Mouse (Mus musculus): ENCODE data around the gene Nt5m.

Nt5m gene

DNA sequence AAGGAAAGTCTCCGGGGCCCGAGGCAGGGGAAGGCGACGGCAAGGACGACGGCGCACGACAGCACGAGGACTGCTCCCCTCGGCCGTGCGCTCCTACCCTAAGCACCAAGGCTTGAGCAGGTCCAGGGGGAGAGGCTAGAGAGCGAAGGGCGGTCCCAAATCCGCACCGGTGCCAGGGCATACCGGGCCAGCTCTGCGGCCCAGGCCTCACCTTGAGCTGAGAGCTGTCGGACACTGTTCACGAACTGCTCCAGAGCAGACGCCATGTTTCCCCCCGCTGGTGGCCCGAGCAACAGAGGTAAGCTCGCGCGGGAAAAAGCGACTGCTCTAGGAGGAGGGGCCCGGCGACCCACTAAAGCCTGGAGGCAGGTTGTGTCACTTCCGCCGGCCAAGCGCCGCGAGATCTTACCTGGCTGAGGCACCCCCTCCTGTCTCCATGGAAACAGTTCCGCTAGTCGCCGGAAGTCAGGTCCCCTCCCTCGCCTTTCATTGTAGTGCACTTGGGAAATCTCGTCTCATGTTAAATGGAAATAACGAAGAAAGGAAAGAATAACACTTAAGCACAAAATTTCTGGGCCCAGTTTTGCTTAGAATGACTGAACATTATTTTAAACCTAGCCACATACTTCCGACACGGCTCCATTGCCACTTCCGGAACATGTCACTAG is 346 bp downstream of the Nt5m start, which contains the start of gene Cops3:
Gene Cops3 (minus strand): TSS at position 380 of the 668 bp plus-strand sequence.
- DNase-seq (ENCODE audit: low read depth, low spot score): peak; percentile 97

DNA sequence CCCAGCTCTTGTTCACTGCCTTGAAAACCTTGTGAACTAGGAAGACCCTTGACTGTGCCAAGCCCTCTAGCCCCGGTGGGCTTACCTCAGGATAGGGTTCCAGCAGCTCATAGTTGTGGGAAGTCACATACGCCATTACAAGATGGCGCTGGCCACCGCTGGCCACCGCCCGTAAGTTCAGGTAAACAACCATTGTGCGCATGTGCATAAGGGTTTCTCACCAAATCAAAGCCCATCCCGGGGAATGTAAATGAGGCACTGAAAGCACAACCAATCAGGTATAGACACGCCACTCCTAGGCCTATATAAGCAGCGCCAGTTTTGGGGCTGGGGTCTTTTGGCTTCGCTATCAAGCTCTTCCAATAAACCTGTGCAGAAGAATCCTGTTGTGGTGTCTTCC is 7.1 kb downstream of the Nt5m start:
- no peak for DNase-seq (ENCODE audit: low read depth, low spot score)

DNA sequence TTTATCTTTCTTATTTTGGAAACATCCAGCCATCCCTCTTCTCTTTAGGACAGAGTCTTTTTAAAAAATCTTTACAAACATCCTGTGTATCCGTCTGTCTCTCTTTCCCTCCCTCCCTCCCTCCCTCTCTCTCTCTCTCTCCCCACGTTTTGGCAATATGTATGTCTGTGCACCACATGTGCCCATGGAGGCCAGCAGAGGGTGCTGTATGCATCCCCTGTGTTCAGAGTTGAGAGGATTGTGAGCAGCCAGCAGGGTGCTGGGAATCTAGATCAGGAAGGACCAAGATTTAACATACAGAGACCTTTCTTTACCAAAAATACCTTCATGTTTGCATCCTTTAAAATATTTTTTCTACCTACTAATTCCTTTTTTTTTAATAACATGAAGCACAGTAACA is 7.9 kb downstream of the Nt5m start:
- DNase-seq (ENCODE audit: low read depth, low spot score): peak; percentile 78

DNA sequence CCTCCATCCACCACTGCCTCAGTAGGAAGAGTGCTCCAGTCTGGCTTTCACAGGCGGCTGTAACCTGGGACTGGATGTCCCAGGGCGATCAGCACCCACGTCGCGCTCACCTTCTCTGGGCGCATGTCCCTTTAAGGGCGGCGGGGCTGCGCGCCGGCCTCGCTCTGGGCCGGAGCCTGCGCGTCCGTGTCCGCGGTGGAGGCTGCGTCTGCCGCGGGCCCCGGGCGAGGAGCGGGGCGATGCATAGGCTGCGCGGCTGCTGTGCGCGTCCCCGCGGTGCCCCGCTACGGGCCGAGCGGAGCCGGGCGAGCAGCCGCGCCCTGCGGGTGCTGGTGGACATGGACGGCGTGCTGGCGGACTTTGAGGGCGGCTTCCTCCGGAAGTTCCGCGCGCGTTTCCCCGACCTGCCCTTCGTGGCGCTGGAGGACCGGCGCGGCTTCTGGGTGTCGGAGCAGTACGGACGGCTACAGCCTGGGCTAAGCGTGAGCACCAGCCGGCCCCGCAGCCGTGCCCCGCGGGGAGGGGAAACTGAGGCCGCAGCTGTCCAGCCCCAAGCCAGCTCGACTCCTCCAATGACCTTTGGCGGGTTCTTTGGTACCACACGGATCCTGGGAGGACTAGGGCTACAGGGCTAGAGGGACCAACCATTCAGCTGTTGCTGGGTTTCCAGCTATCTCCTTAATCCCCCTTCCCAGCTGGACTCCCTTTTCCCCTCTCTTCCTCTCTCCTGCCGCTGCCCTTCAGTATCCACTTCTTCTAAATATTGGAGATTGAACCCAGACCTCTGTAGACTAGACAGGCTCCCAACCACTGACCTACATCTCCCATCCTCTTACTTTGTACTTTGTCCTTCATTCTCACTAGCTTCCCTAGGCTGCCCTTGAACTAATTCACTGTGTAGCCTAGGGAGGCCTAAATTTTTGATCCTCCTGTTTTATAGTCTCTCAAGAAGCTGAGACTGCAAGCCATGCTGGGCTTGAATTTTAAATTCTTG is 8.9 kb downstream of the Nt5m start:
- DNase-seq (ENCODE audit: low read depth, low spot score): peak; percentile 74

DNA sequence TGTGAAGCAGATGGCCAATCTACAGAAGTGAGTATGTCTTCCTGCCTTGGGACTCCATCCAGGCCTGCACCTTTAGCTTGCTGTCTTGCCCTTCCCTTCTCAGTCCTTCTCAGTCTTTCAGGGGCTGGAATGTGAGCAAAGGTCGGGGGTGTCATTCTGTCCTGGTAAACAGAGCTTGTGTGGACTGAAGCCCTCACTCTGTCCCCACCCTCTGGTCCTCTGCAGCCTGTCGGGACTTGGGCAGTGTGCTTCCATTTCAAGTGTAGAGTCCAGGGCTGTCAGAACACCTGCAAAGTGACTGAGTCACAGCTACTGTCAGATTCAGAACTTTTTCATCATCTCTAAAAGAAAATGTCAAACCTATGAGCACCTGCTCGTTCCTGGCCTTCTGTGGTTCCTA is 13.6 kb downstream of the Nt5m start:
- DNase-seq (ENCODE audit: low read depth, low spot score): no peak

DNA sequence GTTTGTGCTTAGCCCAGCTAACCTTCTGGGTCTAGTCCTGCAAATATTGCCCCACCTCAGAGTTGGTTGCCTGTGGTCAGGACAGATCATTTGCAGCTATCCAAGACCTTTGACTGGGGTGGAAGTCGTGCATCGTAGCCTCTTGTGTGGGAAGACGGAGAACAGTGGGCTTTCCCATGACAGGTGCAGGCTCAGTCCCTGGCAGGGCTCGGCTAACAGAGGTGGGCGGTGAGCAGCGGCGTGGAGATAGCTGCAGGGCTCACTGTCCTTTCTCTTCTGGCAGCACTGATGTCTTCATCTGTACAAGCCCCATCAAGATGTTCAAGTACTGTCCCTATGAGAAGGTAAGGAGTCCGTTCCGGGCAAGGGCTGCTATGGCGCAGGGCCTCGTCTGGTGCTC is 21.2 kb downstream of the Nt5m start:
- DNase-seq (ENCODE audit: low read depth, low spot score): no peak

DNA sequence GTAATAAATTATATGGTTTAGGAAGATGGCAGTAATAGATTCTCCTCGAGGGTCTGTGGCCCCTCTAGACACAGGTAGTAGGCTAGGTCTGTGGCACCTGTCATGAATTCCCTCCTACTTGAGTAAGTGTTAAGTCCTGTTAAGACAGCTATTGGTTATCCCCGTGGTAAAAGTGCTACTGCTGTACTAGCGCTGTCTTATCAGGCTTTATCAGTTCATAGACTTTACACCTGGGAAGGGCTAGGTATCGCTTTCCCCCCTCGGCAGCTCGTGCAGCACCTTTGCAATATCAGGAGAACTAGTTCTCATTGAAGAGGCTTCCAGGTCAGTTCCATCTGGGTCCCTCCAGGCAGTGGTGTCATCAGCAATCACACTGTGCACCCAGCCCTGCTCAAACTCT is 25.1 kb downstream of the Nt5m start:
- DNase-seq (ENCODE audit: low read depth, low spot score): no peak

DNA sequence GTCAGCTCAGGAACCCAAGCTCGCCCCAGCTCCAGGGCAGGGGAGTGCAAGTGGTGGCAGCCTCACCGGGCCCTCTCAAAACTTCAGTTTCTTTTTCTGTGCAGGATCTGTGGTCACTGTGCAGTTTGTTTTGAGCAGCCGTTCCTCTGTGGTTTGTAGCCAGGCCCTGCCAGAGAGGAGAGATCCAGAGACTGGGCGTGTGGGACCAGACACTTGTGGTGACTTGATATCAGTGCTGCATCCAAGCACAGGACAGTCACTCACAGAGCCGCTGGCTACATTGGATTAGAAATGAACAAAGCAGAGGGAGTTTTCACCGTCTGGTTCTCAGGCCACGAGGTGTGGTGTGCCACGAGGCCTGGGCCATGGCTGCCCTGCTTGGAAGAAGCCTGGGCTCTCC is 32.9 kb downstream of the Nt5m start:
- DNase-seq (ENCODE audit: low read depth, low spot score): no peak

DNA sequence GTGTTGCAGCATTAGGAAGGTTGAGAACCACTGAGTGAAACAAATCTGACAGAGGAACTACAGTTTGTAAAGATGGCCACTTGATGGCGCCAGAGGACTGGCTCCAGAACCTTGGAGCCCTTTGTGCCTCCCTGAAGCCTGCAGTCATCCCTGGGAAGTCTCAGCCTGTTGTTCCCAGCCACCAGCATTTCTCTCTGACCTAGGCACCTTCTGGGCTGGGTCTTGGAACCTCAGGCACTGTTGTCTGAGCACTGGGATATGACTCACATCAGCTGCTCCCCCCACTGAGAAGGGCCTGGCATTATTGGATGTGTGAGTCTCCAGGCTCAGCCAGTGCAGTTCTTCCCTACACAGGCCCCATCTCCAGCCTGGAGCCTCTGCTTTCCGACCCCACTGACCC is 40.8 kb downstream of the Nt5m start:
- DNase-seq (ENCODE audit: low read depth, low spot score): peak; percentile 91

DNA sequence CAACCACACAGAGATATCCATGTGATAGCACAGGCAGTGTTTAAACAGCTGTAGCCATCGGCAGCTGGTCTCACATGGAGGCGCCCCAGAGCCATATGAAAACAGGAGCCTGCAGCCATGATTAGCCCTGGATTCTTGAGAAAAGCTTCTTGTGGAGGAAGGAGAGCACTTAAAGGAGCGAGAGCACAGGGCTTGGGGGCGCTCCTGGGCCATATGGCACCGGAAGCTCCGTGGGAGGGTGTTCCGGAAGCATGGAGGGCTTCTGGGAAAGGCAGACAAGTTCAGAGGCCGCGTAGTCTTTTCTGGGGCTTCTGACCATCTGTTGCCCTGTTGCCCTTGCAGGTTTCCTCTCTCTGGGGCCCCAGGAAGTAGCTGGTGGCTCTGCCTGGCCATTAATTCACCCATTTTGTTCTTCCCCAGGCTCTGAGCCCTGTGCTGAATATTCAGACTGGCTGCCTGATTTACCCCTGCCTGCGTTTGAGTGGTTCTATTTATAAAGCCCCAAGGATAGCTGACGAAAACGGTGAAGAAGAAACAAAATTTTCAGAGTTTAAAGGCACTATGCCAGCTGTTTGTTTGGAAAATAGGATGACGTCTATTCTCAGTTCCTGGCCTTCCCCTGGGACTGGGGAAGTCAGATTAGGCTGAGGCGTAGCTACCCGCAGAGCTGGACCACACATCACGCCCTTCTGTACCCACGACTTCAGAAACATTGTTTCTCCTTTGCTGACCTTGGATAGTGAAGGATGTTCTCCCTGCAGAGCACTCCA is 46.2 kb downstream of the Nt5m start:
- peak; percentile 28 for DNase-seq (ENCODE audit: low read depth, low spot score)

DNA sequence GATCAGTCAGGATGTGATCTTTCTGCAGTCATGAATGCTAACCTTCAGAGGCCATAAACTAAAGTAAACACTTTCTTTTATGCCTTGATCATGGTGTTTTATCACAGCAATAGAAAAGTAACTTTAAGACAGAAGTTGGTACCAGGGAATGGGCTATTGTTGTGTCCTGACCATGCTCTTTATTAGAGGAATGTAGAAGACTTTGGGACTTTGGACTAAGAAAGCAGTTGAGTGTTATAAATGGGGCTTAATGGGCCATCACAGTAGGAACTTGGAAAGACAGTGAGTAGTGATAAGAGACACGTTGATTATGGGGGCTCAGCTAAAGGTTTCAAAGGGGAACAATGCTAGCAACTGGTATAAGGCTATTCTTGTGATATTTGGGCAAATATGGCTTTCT is 47.7 kb downstream of the Nt5m start:
- DNase-seq (ENCODE audit: low read depth, low spot score): no peak

DNA sequence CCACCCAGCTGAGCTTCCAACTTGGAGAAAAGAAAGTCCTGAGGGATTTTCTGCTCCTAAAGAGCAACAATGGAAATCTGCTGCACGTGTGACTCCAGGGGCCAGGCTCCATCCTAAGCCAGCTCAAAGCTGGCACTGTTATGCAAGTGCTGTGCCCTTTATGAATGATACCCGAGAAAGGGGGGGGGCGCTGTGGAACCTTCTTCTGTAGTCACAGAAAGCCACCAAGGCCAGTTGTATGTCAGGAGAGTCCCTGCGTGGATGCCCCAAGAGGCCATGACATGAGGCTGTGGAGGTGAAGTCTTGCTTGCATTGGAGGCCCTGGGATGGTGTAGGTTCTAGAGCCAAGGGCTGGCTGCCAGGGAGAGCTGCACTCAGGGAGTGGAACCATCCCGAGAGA is 48.9 kb downstream of the Nt5m start:
- DNase-seq (ENCODE audit: low read depth, low spot score): no peak

DNA sequence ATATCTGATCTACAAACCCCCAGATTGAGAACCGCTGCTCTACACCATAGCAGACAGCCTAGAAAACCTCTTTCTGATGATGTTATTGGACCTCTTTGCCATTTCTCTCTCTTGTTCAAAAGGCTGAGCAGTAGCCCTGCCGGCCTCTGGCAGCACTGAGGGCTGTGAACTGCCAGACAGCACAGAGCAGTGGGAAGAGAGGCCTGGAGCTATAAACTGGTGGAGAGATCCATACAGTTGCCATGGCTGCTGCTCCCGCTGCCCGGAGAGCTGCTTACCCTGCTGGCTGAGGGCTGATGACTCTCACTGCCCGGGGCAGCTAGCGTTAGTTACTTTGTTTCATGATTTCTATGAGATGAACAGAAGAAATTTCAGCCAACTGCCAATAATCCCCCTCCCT is 52.6 kb downstream of the Nt5m start:
- no peak for DNase-seq (ENCODE audit: low read depth, low spot score)

DNA sequence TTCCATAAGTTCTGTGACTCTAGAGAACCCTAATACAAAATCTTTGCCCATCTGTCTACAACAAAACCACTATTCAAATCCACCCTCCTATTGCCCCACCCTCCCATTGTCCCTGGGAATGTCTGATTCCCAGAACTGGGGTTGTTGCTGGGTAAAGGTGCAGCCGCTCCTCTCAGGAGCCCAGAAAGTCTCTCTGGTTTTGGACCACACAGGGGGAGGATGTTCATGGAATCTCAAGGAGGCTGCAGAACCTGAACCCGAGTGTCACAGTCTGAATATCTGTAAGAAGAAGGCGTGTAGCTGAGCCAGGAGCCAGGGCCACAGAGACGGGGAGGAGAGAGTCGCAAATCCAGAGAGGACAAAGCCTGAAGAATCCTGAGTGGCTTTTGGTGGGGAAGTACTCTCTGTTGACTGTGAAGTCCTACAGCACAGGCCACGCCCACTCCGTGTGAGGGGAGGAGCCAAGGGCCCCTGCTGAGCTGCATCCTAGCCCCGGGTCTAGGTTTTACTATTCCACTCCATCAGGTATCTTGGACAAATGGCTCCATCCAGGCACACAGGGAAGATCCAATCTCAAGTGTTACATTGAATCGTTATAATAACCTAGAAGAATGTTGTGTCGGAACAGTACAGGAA is 54.0 kb downstream of the Nt5m start:
- DNase-seq (ENCODE audit: low read depth, low spot score): no peak

DNA sequence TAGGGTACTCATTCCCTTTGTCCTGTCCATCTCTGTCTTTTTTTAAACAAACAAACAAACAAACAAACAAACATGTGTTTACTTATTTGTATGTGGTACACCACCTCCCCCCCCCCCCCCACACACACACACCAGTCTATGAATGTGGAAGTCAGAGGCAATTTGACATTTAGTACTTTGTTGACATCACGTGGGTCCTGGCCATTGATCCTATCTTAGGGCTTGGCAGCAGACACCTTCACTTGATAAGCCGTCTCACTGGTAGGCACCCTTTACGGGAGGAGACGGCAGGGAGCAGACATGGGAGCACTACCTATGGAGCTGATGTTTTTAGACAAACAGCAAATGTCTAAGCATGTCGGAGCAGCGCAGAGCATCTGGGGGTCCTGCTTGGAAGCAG is 55.7 kb downstream of the Nt5m start:
- DNase-seq (ENCODE audit: low read depth, low spot score): no peak

DNA sequence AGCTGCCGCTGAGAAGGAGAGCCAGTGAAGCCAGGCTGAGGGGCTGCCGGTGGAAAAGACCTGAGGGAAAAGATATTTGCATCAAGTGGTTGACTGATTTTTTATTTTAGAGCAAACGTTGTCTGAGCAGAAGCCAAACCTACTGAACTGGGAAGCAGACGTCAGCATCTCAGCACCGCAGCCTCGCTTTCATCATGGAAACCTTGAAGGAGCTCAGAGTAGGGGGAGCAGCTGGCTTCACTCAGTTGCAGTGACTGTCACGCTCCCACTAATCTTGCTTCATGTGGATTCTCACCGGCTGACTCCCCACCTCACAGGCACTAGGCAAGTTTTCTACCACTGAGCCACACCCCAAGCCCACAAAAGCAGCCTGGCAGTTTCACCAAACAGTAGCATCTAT is 56.1 kb downstream of the Nt5m start:
- no peak for DNase-seq (ENCODE audit: low read depth, low spot score)

DNA sequence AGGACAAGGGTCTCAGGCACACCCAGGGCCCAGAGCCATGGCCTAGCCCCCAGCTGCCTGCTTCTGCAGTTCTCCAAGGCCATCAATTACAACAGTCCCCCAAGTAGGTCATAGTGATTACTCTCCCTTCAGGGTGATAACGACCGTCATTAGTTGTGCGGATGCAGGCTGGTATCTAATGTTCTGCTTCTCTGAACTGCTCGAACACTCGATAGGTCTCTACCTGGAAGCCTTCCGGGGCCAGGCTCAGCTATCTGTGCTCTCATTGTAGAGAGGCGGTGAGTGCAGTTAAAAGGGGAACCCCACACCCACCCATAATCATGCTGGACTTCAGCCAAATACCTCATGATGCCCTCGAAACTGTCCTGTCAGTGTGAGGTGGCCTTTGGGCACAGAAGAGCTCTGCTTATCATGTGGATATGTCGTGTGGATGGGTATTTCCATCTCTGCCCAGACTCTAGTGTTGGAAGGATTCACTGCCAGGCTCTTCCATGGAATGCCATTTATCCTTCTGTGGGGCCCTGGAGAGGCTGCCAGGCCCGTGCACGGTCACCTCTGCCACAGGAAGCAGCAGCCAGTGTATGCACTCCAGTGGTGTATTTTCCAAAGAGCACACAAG is 58.8 kb downstream of the Nt5m start:
- no peak for DNase-seq (ENCODE audit: low read depth, low spot score)

DNA sequence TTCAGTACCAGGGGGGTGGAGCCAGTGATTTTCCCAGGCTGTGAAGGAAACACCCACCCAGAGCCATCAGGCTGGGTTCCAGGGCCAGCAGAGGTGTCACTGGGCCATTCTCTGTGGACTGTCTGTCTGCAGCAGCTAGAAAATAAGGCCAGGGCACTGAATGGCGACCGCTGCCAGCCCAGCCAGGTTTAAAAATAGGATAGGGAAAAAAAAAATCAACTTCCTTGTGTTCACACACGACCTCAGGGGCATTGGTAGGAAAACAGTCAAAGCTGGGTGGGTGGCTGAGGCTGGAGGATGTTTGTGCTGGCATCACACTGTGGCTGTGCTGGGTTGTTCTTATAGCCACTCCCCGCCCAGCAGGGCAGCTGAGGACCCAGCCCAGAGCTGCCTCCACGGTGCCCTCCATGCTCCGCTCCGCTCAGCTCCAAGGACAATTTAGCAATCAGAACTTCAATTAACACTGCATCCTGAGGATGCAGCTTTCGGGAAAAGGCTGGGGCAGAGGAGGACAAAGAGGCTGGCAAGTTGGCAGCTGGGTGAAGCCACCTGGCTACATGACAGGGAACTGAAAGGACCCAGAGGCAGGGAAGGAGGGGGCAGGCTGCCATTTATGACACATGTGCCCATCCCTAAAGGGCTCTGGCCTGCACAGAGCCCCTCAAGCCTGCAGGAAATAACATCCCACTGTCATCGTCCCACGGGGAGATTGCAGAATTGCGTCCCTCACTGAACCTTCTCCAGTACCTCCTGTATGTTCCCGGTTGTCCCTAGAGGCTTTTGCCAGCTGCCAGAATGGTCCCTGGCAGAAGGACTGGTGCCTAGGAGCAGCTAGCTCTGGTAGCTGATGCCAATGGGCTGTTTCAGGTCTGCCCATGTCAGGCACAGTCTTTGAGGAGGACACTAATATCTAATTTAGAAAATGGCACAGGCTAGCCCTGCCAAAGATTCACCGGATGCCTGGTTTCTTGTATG is 60.8 kb downstream of the Nt5m start:
- DNase-seq (ENCODE audit: low read depth, low spot score): no peak

DNA sequence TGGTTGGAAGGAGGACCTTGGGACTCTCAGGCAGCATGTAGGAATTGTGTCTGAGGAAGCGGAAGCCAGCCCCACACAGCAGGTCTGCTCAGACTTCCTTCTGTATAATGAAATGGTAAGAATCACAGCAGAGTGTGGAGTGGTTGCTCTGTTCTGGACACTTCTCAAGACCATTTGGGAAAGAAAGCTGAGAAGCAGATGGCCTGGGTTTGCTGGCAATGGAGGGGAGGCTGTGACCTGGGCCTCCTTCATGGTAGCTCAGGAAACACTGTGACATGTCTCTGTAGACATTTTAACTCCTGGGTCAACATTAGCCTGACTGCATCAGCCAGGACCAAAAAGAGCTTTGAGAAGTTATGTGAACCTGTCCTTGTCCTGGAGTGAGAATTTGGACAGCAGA is 61.7 kb downstream of the Nt5m start:
- no peak for DNase-seq (ENCODE audit: low read depth, low spot score)
